Mouse (Mus musculus) olfactory bulb, adult 2 months (tissue): ENCODE results near the gene Tmprss7. TPM values are rescaled to one million over a fixed set of nuclear protein-coding genes. Genes with fewer than 3 reads are reported as not detected.

Experiments used
- H3K27ac ChIP-seq: fragments of 200-500 bp; 2 replicates; pipeline ENCODE4 v1.5.1; 2012; ENCODE audit warnings: low read depth, low read length; ENCODE audit not compliant: insufficient read depth
- H3K4me1 ChIP-seq: fragments of 200-500 bp; 2 replicates; pipeline ENCODE4 v1.6.1; 2012; ENCODE audit warnings: low read length; ENCODE audit not compliant: control insufficient read depth, insufficient read depth
- H3K4me3 ChIP-seq: fragments of 200-500 bp; 2 replicates; pipeline ENCODE4 v1.5.1; 2012; ENCODE audit warnings: mild to moderate bottlenecking, low read depth, low read length, moderate library complexity; ENCODE audit not compliant: insufficient read depth
- CTCF ChIP-seq: fragments of 200-500 bp; IDR thresholded peaks from 2 replicates; pipeline ENCODE4 v1.5.1; 2012; ENCODE audit warnings: low read depth, mild to moderate bottlenecking, low read length, moderate library complexity; ENCODE audit not compliant: insufficient read depth
- POLR2A ChIP-seq: fragments of 200-500 bp; IDR thresholded peaks from 2 replicates; pipeline ENCODE4 v1.6.1; 2012; ENCODE audit warnings: mild to moderate bottlenecking, low read depth, low read length, moderate library complexity; ENCODE audit not compliant: insufficient read depth
- WGBS: fragments of 180-500 bp; shearing (Covaris S2); methylation state at CpG from one replicate; pipeline ENCODE4 v1.1.7; 2018; 5-methylcytosine and 5-hydroxymethylcytosine counted together
- polyA plus RNA-seq: library from polyadenylated mRNA; stranded (reverse); fragments of >200 nt; gene quantifications from 2 replicates; pipeline ENCODE4 v1.2.4, GENCODE M21; 2012; ENCODE audit warnings: low replicate concordance; ENCODE audit not compliant: missing spikeins, insufficient read depth, insufficient read length

The Tmprss7 gene
- polyA plus RNA-seq, 1 experiment = not detected

GRCm38 (mm10) chr16:45623230-45623629 lies 70.2 kb downstream of the Tmprss7 start:
- H3K4me3 ChIP-seq = no peak overlapping the region
- no peaks in the 10 kb centered on the region for H3K4me1 ChIP-seq
- TF ChIP-seq POLR2A (no peak), CTCF (no peak)
- WGBS = 94% methylated on average over 4 of the region's 4 CpGs
- H3K27ac ChIP-seq = no peak overlapping the region

GRCm38 (mm10) chr16:45619751-45620375 lies 73.6 kb downstream of the Tmprss7 start:
- Histone ChIP-seq H3K4me3 (no peak overlapping the region), H3K4me1 (no peaks in the 10 kb centered on the region), H3K27ac (no peak overlapping the region)
- TF ChIP-seq CTCF = no peak
- TF ChIP-seq POLR2A = no peak
- 87% methylated on average over 8 of the region's 8 CpGs for WGBS

- TF ChIP-seq CTCF (no peak), POLR2A (no peak)
- WGBS = 90% methylated on average over 1 of the region's 1 CpGs
- no peaks in the 10 kb centered on the region for H3K4me1 ChIP-seq
- H3K4me3 ChIP-seq = no peak overlapping the region
- no peak overlapping the region for H3K27ac ChIP-seq
Observed at GRCm38 (mm10) chr16:45615944-45616343, 77.5 kb downstream of the Tmprss7 start.

- 55% methylated on average over 2 of the region's 2 CpGs for WGBS
- no peaks in the 10 kb centered on the region for H3K4me1 ChIP-seq
- H3K27ac ChIP-seq = no peak overlapping the region
- TF ChIP-seq POLR2A = no peak
- TF ChIP-seq CTCF = no peak
- H3K4me3 ChIP-seq = no peak overlapping the region
Observed at GRCm38 (mm10) chr16:45613247-45613646, 80.2 kb downstream of the Tmprss7 start.

- TF ChIP-seq POLR2A (no peak), CTCF (no peak)
- Histone ChIP-seq H3K4me3 (no peak within 1 kb of the TSS), H3K4me1 (no peaks in the 10 kb centered on the region), H3K27ac (no peak within 1 kb of the TSS)
- WGBS = 82% methylated on average over 4 of the region's 4 CpGs
Observed at GRCm38 (mm10) chr16:45610267-45610666, 83.2 kb downstream of the Tmprss7 start, which contains the start of gene Gcsam. Gene Gcsam (plus strand): TSS chr16:45610380.

GRCm38 (mm10) chr16:45609300-45609699 lies 84.2 kb downstream of the Tmprss7 start:
- no peak overlapping the region for H3K4me3 ChIP-seq
- TF ChIP-seq CTCF (no peak), POLR2A (no peak)
- H3K27ac ChIP-seq = no peak overlapping the region
- 81% methylated on average over 3 of the region's 3 CpGs for WGBS
- H3K4me1 ChIP-seq = no peaks in the 10 kb centered on the region

- no peak overlapping the region for H3K4me3 ChIP-seq
- H3K27ac ChIP-seq = no peak overlapping the region
- 43% methylated on average over 4 of the region's 4 CpGs for WGBS
- H3K4me1 ChIP-seq = no peaks in the 10 kb centered on the region
- TF ChIP-seq POLR2A = no peak
- TF ChIP-seq CTCF = no peak
Observed at GRCm38 (mm10) chr16:45608481-45608954, 84.9 kb downstream of the Tmprss7 start.

Other genes starting within 250 kb of the Tmprss7 start
- gene Gm609, start 200.7 kb downstream of the Tmprss7 start, polyA plus RNA-seq = not detected in 2 replicates
- gene Gm17783, start 161.6 kb downstream of the Tmprss7 start, polyA plus RNA-seq = not detected in 2 replicates
- gene Slc9c1, start 158.3 kb downstream of the Tmprss7 start, polyA plus RNA-seq = not detected in 2 replicates
- not detected in 2 replicates for gene Gcsam, start 83.3 kb downstream of the Tmprss7 start, polyA plus RNA-seq
- not detected in 2 replicates for gene BC016579, start 39.6 kb downstream of the Tmprss7 start, polyA plus RNA-seq
- gene Tagln3, start 30.9 kb upstream of the Tmprss7 start, polyA plus RNA-seq = not detected in 2 replicates
- not detected in 2 replicates for gene Abhd10, start 49.3 kb upstream of the Tmprss7 start, polyA plus RNA-seq